Mouse (Mus musculus) midbrain, embryonic 15.5 days (tissue): ENCODE measurements around the gene Myo6. TPM values are rescaled to one million over a fixed set of nuclear protein-coding genes. Genes with fewer than 3 reads are reported as not detected.

Experiments used
- ATAC-seq: fragments of 200-750 bp; cut with Nextera tagmentation; replicated peaks from 2 replicates; pipeline ENCODE4 v1.8.0; 2017; ENCODE audit warnings: moderate TSS enrichment
- H3K27ac ChIP-seq: fragments of 300-500 bp; sonication (generic); 2 replicates; pipeline ENCODE4 v1.5.1; 2015; ENCODE audit warnings: mild to moderate bottlenecking, inconsistent platforms
- H3K27me3 ChIP-seq: fragments of 300-500 bp; sonication (generic); replicated peaks from 2 replicates; pipeline ENCODE4 v1.6.1; 2015; ENCODE audit warnings: inconsistent platforms
- H3K36me3 ChIP-seq: fragments of 300-500 bp; sonication (generic); replicated peaks from 2 replicates; pipeline ENCODE4 v1.6.1; 2015; ENCODE audit warnings: inconsistent platforms
- H3K4me1 ChIP-seq: fragments of 300-500 bp; sonication (generic); 2 replicates; pipeline ENCODE4 v1.6.1; 2015; ENCODE audit warnings: inconsistent platforms
- H3K4me2 ChIP-seq: fragments of 300-500 bp; sonication (generic); 2 replicates; pipeline ENCODE4 v1.6.1; 2015; ENCODE audit warnings: inconsistent platforms, mild to moderate bottlenecking, moderate library complexity
- H3K4me3 ChIP-seq: fragments of 300-500 bp; sonication (generic); 2 replicates; pipeline ENCODE4 v1.5.1; 2015; ENCODE audit warnings: mild to moderate bottlenecking, inconsistent platforms
- H3K9ac ChIP-seq: fragments of 300-500 bp; sonication (generic); 2 replicates; pipeline ENCODE4 v1.6.1; 2015; ENCODE audit warnings: mild to moderate bottlenecking, inconsistent platforms
- H3K9me3 ChIP-seq: fragments of 300-500 bp; sonication (generic); 2 replicates; pipeline ENCODE4 v1.6.1; 2016; ENCODE audit warnings: inconsistent platforms
- WGBS: fragments of 180-500 bp; shearing (Covaris S2); methylation state at CpG from one replicate; pipeline ENCODE4 v1.1.7; 2015; ENCODE audit warnings: mixed read lengths; 5-methylcytosine and 5-hydroxymethylcytosine counted together
- polyA plus RNA-seq: library from polyadenylated mRNA; unstranded; fragments of >200 nt; fragmentation: Nextera tagmentation; extraction: Ambion mirVana; gene quantifications from 2 replicates; pipeline ENCODE4 v1.2.1, GENCODE M21; 2015

The Myo6 gene
- polyA plus RNA-seq, 1 experiment from 2014 or later: 18.1 TPM

DNA sequence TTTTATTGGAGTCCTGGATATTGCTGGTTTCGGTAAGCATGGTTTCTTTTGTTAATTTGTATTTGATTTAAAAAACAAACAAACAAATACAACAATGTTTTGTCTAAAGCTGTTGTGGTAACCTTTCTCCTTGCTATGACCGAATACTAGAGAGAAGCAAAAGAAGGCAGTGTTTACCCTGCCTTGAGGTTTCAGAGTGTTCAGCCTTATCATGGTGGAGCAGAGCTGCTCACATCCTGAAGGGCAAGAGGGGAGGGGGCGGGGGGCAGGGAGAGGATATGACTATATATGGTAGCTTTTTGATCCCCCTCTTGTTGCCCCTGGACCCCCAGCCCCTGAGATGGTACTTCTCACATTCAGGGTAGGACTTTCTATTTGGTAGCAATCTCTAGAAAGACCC lies 96.1 kb downstream of the Myo6 start:
- H3K9ac ChIP-seq: no peak overlapping the region
- 91% methylated on average over 3 of the region's 3 CpGs for WGBS
- H3K27ac ChIP-seq: no peak overlapping the region
- H3K9me3 ChIP-seq: no peaks in the 10 kb centered on the region
- no peak overlapping the region for H3K4me3 ChIP-seq
- no peaks in the 10 kb centered on the region for H3K27me3 ChIP-seq
- no peaks in the 10 kb centered on the region for H3K36me3 ChIP-seq
- no peak overlapping the region for H3K4me2 ChIP-seq
- ATAC-seq: no peak
- H3K4me1 ChIP-seq: no peaks in the 10 kb centered on the region

DNA sequence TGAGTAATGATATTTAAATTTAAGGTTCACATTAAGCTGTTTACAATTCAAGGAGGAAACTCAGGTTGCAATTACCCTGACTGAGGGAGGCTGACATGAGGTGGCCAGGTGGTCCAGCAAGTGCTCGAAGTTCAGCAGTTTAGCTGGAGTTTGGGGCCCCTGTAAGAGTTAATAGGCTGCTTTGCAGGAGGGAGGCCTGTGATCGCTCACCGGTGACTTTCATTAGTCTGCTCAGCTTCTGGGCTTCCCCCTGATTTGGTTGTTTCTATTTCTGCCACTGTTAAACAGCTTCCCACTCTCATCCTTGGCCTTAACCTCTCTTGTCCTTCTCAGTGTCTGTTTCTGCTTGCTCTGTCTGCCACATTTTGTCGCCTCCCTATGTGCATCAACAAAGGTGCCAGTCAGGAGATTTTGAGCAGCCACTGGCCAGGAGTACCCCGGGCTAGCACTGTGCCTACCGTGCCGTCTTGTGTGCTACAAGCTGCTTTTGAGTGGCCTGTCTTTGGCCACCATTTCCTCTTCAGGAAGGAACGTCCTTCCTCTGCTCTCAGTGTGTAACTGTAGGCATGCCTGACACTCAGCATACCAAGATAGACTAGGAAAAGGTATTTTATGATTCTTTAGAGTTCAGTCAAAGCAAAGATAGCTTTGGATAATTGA lies 97.7 kb downstream of the Myo6 start:
- Histone ChIP-seq H3K27me3 (no peaks in the 10 kb centered on the region), H3K4me3 (no peak overlapping the region), H3K9ac (no peak overlapping the region), H3K4me2 (no peak overlapping the region), H3K9me3 (no peaks in the 10 kb centered on the region), H3K4me1 (no peaks in the 10 kb centered on the region), H3K36me3 (no peaks in the 10 kb centered on the region), H3K27ac (no peak overlapping the region)
- ATAC-seq: no peak
- 57% methylated on average over 8 of the region's 8 CpGs for WGBS

DNA sequence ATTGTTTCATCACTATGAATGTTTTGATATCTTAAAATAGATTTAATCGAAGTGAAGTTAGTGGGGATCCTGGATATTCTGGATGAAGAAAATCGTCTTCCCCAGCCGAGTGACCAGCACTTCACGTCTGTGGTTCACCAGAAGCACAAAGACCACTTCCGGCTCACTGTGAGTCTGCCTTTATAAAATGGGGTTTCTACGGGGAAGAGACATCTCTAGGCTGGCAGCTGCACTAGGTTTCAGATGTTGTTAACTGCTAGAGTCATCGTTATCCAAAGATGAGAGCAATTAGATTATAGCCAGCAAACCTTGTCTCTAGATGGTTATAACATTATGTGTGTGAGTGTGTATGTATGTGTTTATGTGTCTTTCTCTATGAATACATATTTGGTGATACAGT lies 101.3 kb downstream of the Myo6 start:
- Histone ChIP-seq H3K4me2 (no peak overlapping the region), H3K4me1 (no peaks in the 10 kb centered on the region), H3K9ac (no peak overlapping the region), H3K27me3 (no peaks in the 10 kb centered on the region), H3K4me3 (no peak overlapping the region), H3K36me3 (no peaks in the 10 kb centered on the region), H3K27ac (no peak overlapping the region), H3K9me3 (no peaks in the 10 kb centered on the region)
- ATAC-seq: no peak
- 91% methylated on average over 7 of the region's 7 CpGs for WGBS

DNA sequence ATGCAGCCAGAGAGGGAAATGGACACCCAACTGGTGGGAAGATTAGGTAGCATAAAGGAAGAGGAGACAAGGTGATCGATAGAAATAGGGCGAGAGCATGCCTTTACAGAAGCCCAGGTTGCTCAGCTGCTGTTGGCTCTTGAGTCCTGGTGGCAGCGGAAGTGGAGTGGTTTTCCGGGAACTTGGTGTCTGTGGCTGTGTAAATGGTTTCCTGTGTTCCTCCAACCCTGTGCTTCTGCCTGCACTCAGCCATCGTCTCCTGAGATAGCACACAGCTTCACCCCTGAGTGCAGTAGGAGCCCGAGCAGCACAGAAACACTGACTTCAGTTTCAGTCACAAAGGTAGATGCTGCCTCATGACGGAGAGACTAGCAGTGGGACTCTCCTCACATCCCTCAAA lies 101.7 kb downstream of the Myo6 start:
- H3K27me3 ChIP-seq: no peaks in the 10 kb centered on the region
- H3K4me2 ChIP-seq: no peak overlapping the region
- no peak for ATAC-seq
- no peak overlapping the region for H3K9ac ChIP-seq
- no peak overlapping the region for H3K27ac ChIP-seq
- no peaks in the 10 kb centered on the region for H3K4me1 ChIP-seq
- H3K9me3 ChIP-seq: no peaks in the 10 kb centered on the region
- H3K36me3 ChIP-seq: no peaks in the 10 kb centered on the region
- no peak overlapping the region for H3K4me3 ChIP-seq
- 89% methylated on average over 7 of the region's 7 CpGs for WGBS

DNA sequence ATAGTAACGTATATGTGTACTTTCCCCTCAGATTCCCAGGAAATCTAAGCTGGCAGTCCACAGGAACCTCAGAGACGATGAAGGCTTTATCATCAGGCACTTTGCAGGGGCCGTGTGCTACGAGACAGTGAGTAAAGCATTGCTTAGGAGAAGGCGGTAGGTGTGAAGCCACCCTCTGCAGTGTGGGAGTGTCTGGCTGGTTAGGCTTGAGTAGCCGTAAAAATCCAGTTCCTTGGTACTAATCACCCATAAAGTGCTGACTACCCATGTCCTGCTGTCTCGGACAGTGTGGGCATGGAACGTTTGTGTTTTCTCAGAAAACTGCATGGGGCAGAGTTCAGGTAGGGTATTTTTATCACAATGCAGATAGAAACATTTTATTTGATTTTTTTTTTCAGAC lies 104.8 kb downstream of the Myo6 start:
- H3K9me3 ChIP-seq: no peaks in the 10 kb centered on the region
- H3K9ac ChIP-seq: no peak overlapping the region
- ATAC-seq: no peak
- 75% methylated on average over 8 of the region's 8 CpGs for WGBS
- H3K4me1 ChIP-seq: no peaks in the 10 kb centered on the region
- no peak overlapping the region for H3K27ac ChIP-seq
- H3K4me2 ChIP-seq: no peak overlapping the region
- no peaks in the 10 kb centered on the region for H3K36me3 ChIP-seq
- H3K4me3 ChIP-seq: no peak overlapping the region
- no peaks in the 10 kb centered on the region for H3K27me3 ChIP-seq

DNA sequence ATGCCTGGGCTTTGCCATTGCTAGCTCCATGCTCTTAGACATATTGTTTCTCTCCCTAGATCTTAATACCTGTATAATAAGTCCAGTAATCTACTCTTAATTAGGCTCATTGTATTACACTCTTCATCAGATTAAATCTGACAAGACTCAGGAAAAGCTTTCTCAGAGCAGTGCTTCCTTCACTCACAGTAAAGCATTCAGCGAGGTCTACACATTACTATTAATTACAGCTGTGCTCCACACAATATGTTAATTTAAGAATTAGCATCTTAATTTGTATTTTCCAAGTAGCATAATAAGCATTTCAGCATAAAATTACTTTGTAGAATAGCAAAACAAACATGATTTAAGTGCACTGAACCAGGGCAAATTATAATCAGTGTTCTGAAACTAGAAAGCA lies 108.1 kb downstream of the Myo6 start:
- Histone ChIP-seq H3K9me3 (no peaks in the 10 kb centered on the region), H3K27me3 (no peaks in the 10 kb centered on the region), H3K4me2 (no peak overlapping the region), H3K4me3 (no peak overlapping the region), H3K27ac (no peak overlapping the region), H3K9ac (no peak overlapping the region), H3K36me3 (no peaks in the 10 kb centered on the region), H3K4me1 (no peaks in the 10 kb centered on the region)
- 57% methylated on average over 1 of the region's 1 CpGs for WGBS
- ATAC-seq: peak; percentile 37; the same call in 1 of the 2 replicates

DNA sequence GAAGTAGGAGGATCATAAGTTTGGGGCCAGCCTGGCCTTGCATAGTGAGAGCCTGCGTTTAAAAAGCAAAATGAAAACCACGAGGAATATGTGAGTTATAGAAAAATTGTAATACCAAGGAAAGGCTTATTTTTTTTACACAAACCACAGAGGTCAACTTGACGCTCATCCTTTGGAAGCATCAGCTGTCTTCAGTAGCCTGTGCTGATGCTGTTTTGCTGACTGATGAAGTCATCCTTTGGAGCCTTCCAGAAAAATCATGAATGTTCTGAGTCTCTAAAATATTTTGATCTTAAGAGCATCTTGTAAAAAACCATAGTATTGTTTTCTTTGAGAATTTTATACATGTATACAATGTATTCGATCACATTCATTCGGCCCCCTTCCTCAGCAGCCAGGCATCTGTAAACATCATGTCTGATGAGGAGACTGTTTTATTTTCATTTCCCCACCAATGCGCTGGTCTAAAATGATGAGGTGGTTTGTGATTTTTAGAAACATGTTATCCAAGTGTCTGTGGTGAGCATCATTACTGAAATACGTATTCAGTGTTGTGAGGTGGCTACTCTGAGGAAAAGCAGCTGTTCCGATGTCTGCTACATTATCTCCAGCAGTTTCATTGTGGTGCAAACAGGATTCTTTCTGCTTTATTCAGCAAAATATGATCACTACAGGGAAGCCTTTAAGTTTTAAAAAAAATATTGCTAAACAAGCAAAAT lies 110.4 kb downstream of the Myo6 start:
- Histone ChIP-seq H3K4me3 (no peak overlapping the region), H3K4me2 (no peak overlapping the region), H3K27me3 (no peaks in the 10 kb centered on the region), H3K36me3 (no peaks in the 10 kb centered on the region), H3K4me1 (no peaks in the 10 kb centered on the region), H3K9ac (no peak overlapping the region), H3K27ac (no peak overlapping the region), H3K9me3 (no peaks in the 10 kb centered on the region)
- ATAC-seq: no peak
- WGBS: 86% methylated on average over 8 of the region's 8 CpGs

DNA sequence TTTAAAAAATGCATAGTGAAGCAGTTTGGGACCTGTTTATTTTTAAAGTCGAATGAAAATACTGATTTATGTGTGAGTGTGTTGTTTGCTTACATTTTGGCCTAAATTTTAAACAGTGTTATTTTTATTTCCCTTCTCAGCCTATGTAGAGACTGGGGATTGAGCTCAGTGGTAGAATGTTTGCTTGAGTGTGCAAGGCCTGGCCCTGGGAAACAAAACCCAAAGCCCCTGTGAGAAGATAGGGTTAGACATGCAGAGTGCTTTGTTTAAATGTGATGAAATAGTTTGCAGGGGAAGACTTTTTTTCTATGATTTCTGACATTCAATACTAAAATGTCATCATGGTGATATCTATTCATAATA lies 110.9 kb downstream of the Myo6 start:
- no peaks in the 10 kb centered on the region for H3K36me3 ChIP-seq
- H3K4me3 ChIP-seq: no peak overlapping the region
- 97% methylated on average over 1 of the region's 1 CpGs for WGBS
- H3K4me2 ChIP-seq: no peak overlapping the region
- H3K4me1 ChIP-seq: no peaks in the 10 kb centered on the region
- no peak overlapping the region for H3K27ac ChIP-seq
- no peak for ATAC-seq
- no peak overlapping the region for H3K9ac ChIP-seq
- H3K9me3 ChIP-seq: no peaks in the 10 kb centered on the region
- H3K27me3 ChIP-seq: no peaks in the 10 kb centered on the region

DNA sequence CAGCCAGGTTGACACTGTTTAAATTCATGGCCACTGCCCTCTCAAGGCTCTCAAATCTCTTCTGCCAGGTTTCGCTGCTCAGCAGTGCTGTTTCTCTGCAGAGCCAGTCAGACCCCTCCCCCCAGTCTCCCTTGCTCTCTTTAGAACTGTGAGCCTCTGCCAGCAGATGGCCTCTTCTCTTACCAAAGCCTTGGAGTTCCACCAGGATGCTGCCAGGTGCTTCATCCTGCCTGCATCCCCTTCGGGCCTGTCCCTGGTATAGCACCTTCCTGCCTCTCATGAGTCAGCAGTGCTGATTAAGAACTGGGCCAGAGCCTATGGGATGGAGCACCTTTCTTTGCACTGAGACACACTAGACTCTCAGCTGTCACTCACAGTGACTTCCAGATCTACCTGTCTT lies 112.3 kb downstream of the Myo6 start:
- 39% methylated on average over 2 of the region's 2 CpGs for WGBS
- ATAC-seq: no peak
- Histone ChIP-seq H3K9me3 (no peaks in the 10 kb centered on the region), H3K9ac (no peak overlapping the region), H3K36me3 (no peaks in the 10 kb centered on the region), H3K4me3 (no peak overlapping the region), H3K27ac (no peak overlapping the region), H3K4me2 (no peak overlapping the region), H3K4me1 (no peaks in the 10 kb centered on the region), H3K27me3 (no peaks in the 10 kb centered on the region)

DNA sequence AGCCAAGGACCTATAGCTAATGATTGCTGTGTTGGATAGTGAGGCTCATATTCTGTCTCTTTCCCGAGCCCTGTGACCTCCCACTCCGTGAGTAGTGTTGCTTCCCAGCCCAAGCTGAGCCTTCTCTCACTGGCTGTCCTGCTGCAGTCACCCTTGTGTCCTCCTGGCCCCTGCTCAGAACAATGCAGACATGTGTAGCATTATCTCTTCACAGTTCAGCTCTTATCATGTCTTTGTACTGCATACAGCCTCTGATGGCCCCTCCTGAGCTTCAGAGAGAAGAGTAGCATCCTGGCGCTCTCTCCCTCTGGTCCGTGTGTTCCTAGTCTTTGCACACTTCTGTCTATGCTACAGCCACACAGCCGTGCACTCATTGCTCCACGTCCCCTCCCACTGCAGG lies 112.9 kb downstream of the Myo6 start:
- H3K4me3 ChIP-seq: no peak overlapping the region
- no peak for ATAC-seq
- no peak overlapping the region for H3K27ac ChIP-seq
- H3K4me2 ChIP-seq: no peak overlapping the region
- H3K27me3 ChIP-seq: no peaks in the 10 kb centered on the region
- H3K4me1 ChIP-seq: no peaks in the 10 kb centered on the region
- H3K9me3 ChIP-seq: no peaks in the 10 kb centered on the region
- H3K9ac ChIP-seq: no peak overlapping the region
- no peaks in the 10 kb centered on the region for H3K36me3 ChIP-seq
- WGBS: 73% methylated on average over 6 of the region's 6 CpGs

DNA sequence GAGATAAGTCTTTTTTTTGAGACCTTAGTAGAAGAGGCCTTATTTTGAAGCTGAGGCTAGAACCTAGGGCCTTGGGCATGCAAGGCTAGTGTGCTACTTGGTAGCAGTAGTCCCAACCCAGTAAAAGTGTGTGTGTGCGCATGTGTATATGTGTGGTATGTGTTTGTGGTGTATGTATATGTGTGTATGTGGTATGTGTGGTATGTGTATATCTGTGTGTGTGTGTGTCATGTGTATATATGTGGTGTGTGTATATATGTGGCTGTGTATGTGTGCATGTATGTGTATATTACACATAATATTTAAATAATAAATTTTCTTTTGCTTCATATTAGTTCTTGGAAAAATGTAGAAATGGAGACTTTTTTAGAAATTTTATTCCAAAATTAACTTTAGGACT lies 115.9 kb downstream of the Myo6 start:
- Histone ChIP-seq H3K9me3 (no peaks in the 10 kb centered on the region), H3K9ac (no peak overlapping the region), H3K36me3 (no peaks in the 10 kb centered on the region), H3K4me3 (no peak overlapping the region), H3K4me1 (no peaks in the 10 kb centered on the region), H3K27me3 (no peaks in the 10 kb centered on the region), H3K27ac (no peak overlapping the region), H3K4me2 (no peak overlapping the region)
- no peak for ATAC-seq
- WGBS: 100% methylated on average over 1 of the region's 1 CpGs

DNA sequence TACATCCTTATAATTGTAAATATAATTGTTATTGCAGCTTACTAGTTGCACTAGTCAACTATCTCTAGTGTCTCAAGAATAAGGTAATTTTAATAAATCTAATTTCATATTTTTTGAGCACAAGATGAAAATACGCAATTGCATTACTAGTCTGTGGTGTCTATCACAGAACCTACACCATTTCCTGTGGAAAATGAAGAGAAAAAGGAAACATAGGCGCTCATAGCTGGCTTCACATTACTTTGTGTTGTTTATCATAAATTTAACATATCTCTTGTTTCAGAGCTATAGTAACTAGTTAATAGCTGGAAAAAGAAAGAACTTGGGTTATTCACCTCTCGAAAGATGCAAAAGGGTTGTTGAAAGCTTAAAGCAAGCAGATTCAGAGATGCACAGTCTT lies 117.6 kb downstream of the Myo6 start:
- Histone ChIP-seq H3K4me2 (no peak overlapping the region), H3K36me3 (no peaks in the 10 kb centered on the region), H3K27ac (no peak overlapping the region), H3K9me3 (no peaks in the 10 kb centered on the region), H3K9ac (no peak overlapping the region), H3K4me1 (no peaks in the 10 kb centered on the region), H3K27me3 (no peaks in the 10 kb centered on the region), H3K4me3 (no peak overlapping the region)
- ATAC-seq: no peak
- WGBS: 95% methylated on average over 3 of the region's 3 CpGs

DNA sequence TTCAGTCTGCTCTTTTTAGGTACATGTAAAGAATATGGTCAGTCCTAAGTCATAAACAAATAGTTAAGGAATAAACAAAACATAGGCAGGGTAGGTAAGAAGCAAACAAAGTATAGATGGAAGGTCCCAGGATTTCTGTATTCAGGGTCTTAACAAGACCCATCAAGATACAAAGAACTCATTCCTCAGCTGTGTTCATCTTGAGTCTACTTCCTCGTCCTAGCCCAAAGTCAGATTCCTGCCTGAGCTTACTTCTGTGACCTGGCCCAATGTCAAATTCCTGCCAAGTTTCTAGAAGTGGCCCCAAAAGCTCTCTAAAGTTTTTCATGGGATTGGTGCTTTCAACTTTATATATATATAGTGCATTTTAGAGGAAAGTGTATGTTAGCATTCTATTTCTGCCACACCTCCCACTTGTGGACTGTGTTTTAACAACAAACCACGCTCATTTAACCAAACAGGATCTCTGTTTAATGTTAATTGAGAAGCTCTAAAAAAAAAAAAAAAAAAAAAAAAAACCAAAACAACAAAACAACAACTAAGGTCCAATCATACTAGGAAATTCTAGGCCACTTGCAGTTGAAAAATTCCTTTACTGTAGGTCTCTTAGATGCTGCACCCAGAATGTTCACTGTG lies 119.8 kb downstream of the Myo6 start:
- Histone ChIP-seq H3K4me3 (no peak overlapping the region), H3K27ac (no peak overlapping the region), H3K9me3 (no peaks in the 10 kb centered on the region), H3K4me2 (no peak overlapping the region), H3K4me1 (no peaks in the 10 kb centered on the region), H3K9ac (no peak overlapping the region), H3K27me3 (no peaks in the 10 kb centered on the region), H3K36me3 (no peaks in the 10 kb centered on the region)
- 86% methylated on average over 2 of the region's 2 CpGs for WGBS
- ATAC-seq: no peak
